Mouse (Mus musculus) kidney, adult 8-10 months (tissue): ENCODE data around the gene Ptprr.

Experiments
- DNase-seq, 2 experiments: peaks; one replicate each; pipeline ENCODE4 v3.0.0; 2022

Gene Ptprr

GRCm38 (mm10) chr10:116270646-116271469, 252.8 kb downstream of the Ptprr start:
- peak; percentile 46 to 47 for DNase-seq

- no peak for DNase-seq
Measured at GRCm38 (mm10) chr10:116271470-116271915, 253.5 kb downstream of the Ptprr start.

GRCm38 (mm10) chr10:116272156-116272555, 254.1 kb downstream of the Ptprr start:
- DNase-seq: no peak

- DNase-seq: no peak
Measured at GRCm38 (mm10) chr10:116275280-116275679, 257.3 kb downstream of the Ptprr start, which contains the start of gene Ptprb. Ptprb (plus strand) TSS chr10:116275523.

- DNase-seq: no peak
Measured at GRCm38 (mm10) chr10:116286697-116287344, 268.8 kb downstream of the Ptprr start.

- DNase-seq: peak; percentile 56 to 65
Measured at GRCm38 (mm10) chr10:116288130-116288529, 270.1 kb downstream of the Ptprr start.

- DNase-seq: no peak
Measured at GRCm38 (mm10) chr10:116290483-116290882, 272.5 kb downstream of the Ptprr start.

GRCm38 (mm10) chr10:116291153-116291755, 273.2 kb downstream of the Ptprr start:
- no peak for DNase-seq

- DNase-seq: no peak
Measured at GRCm38 (mm10) chr10:116296439-116296838, 278.4 kb downstream of the Ptprr start.

- no peak for DNase-seq
Measured at GRCm38 (mm10) chr10:116297854-116298253, 279.8 kb downstream of the Ptprr start.

- DNase-seq: peak in 1 of 2 experiments; percentile 38
Measured at GRCm38 (mm10) chr10:116300824-116301223, 282.8 kb downstream of the Ptprr start.

GRCm38 (mm10) chr10:116301258-116301657, 283.2 kb downstream of the Ptprr start:
- peak; percentile 56 to 59 for DNase-seq

- no peak for DNase-seq
Measured at GRCm38 (mm10) chr10:116304355-116304754, 286.3 kb downstream of the Ptprr start.

GRCm38 (mm10) chr10:116309460-116309859, 291.4 kb downstream of the Ptprr start:
- no peak for DNase-seq

GRCm38 (mm10) chr10:116310516-116311210, 292.6 kb downstream of the Ptprr start:
- DNase-seq: no peak

GRCm38 (mm10) chr10:116319246-116319645, 301.2 kb downstream of the Ptprr start:
- peak; percentile 72 to 85 for DNase-seq
